Mouse (Mus musculus) left cerebral cortex, adult 2 months (tissue): ENCODE results near the gene Trim10. TPM values are rescaled to one million over a fixed set of nuclear protein-coding genes. Genes with fewer than 3 reads are reported as not detected.
"Not testable (repeated sequence)": the region's sequence is repeated elsewhere in the genome, so short reads cannot be mapped to it uniquely, and the experiment has no call there.

Experiments used
- DNase-seq, 2 experiments: peaks; one replicate each; pipeline ENCODE4 v3.0.0; 2021 to 2022; ENCODE audit warnings: low spot score in 2 of 2, mixed read lengths in 1 of 2; ENCODE audit errors: extremely low spot score in 1 of 2
- H3K27ac ChIP-seq: fragments of 200-600 bp; 2 replicates; pipeline ENCODE4 v1.8.1; 2022
- H3K4me3 ChIP-seq: fragments of 200-600 bp; 2 replicates; pipeline ENCODE4 v1.8.1; 2022
- CTCF ChIP-seq: fragments of 200-600 bp; IDR thresholded peaks from 2 replicates; pipeline ENCODE4 v1.8.1; 2022; ENCODE audit warnings: antibody characterized with exemption, mild to moderate bottlenecking, moderate library complexity
- intact Hi-C: fragments of 180-260 bp; cut with DNase I; formaldehyde crosslinking; loops from one replicate; pipeline ENCODE4 v1.15.1; 2025
- total RNA-seq, 2 experiments: library from RNA; stranded (reverse); gene quantifications; 2 replicates each; pipeline ENCODE4 v1.2.3; 2021

Trim10 gene
- total RNA-seq, 2 experiments from 2014 or later: not detected

GRCm38 (mm10) chr17:36866719-36867527 is 2.5 kb upstream of the Trim10 start, which contains the start of gene Trim15:
Gene Trim15 (minus strand): TSS chr17:36867210.
- TF ChIP-seq CTCF: no peak
- H3K4me3 ChIP-seq: no peak within 1 kb of the TSS; the same call in 1 of the 2 replicates
- no peak within 1 kb of the TSS for H3K27ac ChIP-seq
- DNase-seq: no peak
- intact Hi-C loops: no loop called here

GRCm38 (mm10) chr17:36868836-36869235 is 538 bp upstream of the Trim10 start:
- intact Hi-C loops: no loop called here
- Histone ChIP-seq H3K4me3 (no peak overlapping the region), H3K27ac (no peak overlapping the region)
- TF ChIP-seq CTCF: no peak
- DNase-seq: no peak

GRCm38 (mm10) chr17:36869955-36870810 is 809 bp downstream of the Trim10 start:
- intact Hi-C loops: no loop called here

GRCm38 (mm10) chr17:36874636-36875035 is 5.3 kb downstream of the Trim10 start:
- TF ChIP-seq CTCF: no peak
- no peak overlapping the region for H3K4me3 ChIP-seq
- intact Hi-C loops: no loop called here
- no peak for DNase-seq
- H3K27ac ChIP-seq: no peak overlapping the region

More at GRCm38 (mm10) chr17:36869955-36870810, 809 bp downstream of the Trim10 start:
- DNase-seq: no peak
- Histone ChIP-seq H3K27ac (no peak overlapping the region), H3K4me3 (no peak overlapping the region)
- no peak for TF ChIP-seq CTCF

- no peak overlapping the region for H3K27ac ChIP-seq
- DNase-seq: no peak
- intact Hi-C loops: no loop called here
- no peak overlapping the region for H3K4me3 ChIP-seq
- no peak for TF ChIP-seq CTCF
These were observed 14.0 kb downstream of the Trim10 start for GRCm38 (mm10) chr17:36883350-36883749.

GRCm38 (mm10) chr17:36885132-36885790 is 15.9 kb downstream of the Trim10 start:
- no peak overlapping the region for H3K27ac ChIP-seq
- no peak overlapping the region for H3K4me3 ChIP-seq
- intact Hi-C loops: no loop called here
- TF ChIP-seq CTCF: no peak
- no peak for DNase-seq

- no peak for DNase-seq
- intact Hi-C loops: no loop called here
- Histone ChIP-seq H3K27ac (no peak within 1 kb of the TSS), H3K4me3 (no peak within 1 kb of the TSS)
- no peak for TF ChIP-seq CTCF
These were observed 20.9 kb downstream of the Trim10 start, which contains the start of gene Trim40 for GRCm38 (mm10) chr17:36890073-36890903. Gene Trim40 (minus strand): TSS chr17:36890123.

- H3K27ac ChIP-seq, intact Hi-C loops: not testable (repeated sequence)
These were observed 22.1 kb downstream of the Trim10 start for GRCm38 (mm10) chr17:36891496-36891895.

GRCm38 (mm10) chr17:36892362-36892761 is 23.0 kb downstream of the Trim10 start:
- intact Hi-C loops: loop anchor here (1.0 to 2.0 kb wide), 3 partner anchors 22 to 311 kb away; no protein-coding TSS in a partner anchor
- no peak overlapping the region for H3K27ac ChIP-seq
- DNase-seq: peak; percentile 34 to 45
- H3K4me3 ChIP-seq: no peak overlapping the region
- TF ChIP-seq CTCF: peak; percentile 70

More at GRCm38 (mm10) chr17:36891496-36891895, 22.1 kb downstream of the Trim10 start:
- H3K4me3 ChIP-seq, DNase-seq: not testable (repeated sequence)

GRCm38 (mm10) chr17:36893387-36893786 is 24.0 kb downstream of the Trim10 start:
- Histone ChIP-seq H3K27ac (no peak overlapping the region), H3K4me3 (no peak overlapping the region)
- no peak for TF ChIP-seq CTCF
- intact Hi-C loops: loop anchor here (2.0 kb wide), 2 partner anchors 21 to 301 kb away; no protein-coding TSS in a partner anchor
- no peak for DNase-seq

GRCm38 (mm10) chr17:36896583-36896982 is 27.2 kb downstream of the Trim10 start:
- H3K4me3 ChIP-seq: no peak overlapping the region
- peak; percentile 16 to 27 for DNase-seq

More at GRCm38 (mm10) chr17:36896583-36896982, 27.2 kb downstream of the Trim10 start:
- TF ChIP-seq CTCF: peak; percentile 74
- H3K27ac ChIP-seq: no peak overlapping the region
- intact Hi-C loops: no loop called here
